Mouse (Mus musculus) limb, embryonic 14.5 days (tissue): ENCODE measurements around the gene Dync2li1. TPM values are rescaled to one million over a fixed set of nuclear protein-coding genes. Genes with fewer than 3 reads are reported as not detected.

ENCODE experiments used
- ATAC-seq: fragments of 200-750 bp; cut with Nextera tagmentation; 2 replicates; pipeline ENCODE4 v1.8.0; 2017; ENCODE audit warnings: low read depth, moderate number of reproducible peaks, moderate TSS enrichment; ENCODE audit not compliant: low FRiP score
- DNase-seq: peaks from one replicate; pipeline ENCODE4 v3.0.0-alpha.2; 2015; ENCODE audit warnings: low spot score
- H3K27ac ChIP-seq: fragments of 300-500 bp; sonication (generic); replicated peaks from 2 replicates; pipeline ENCODE4 v1.5.1; 2014; ENCODE audit warnings: low read depth, mild to moderate bottlenecking, low read length, moderate library complexity, mixed read lengths
- H3K27me3 ChIP-seq: fragments of 300-500 bp; sonication (generic); 2 replicates; pipeline ENCODE4 v1.6.1; 2014; ENCODE audit warnings: low read length, mixed read lengths; ENCODE audit not compliant: control insufficient read depth, insufficient read depth
- H3K36me3 ChIP-seq: fragments of 300-500 bp; sonication (generic); 2 replicates; pipeline ENCODE4 v1.6.1; 2014; ENCODE audit warnings: mild to moderate bottlenecking, low read length, moderate library complexity, mixed read lengths; ENCODE audit not compliant: control insufficient read depth, insufficient read depth
- H3K4me1 ChIP-seq: fragments of 300-500 bp; sonication (generic); 2 replicates; pipeline ENCODE4 v1.6.1; 2014; ENCODE audit warnings: antibody characterized with exemption, low read length, mixed read lengths; ENCODE audit not compliant: control insufficient read depth, insufficient read depth
- H3K4me2 ChIP-seq: fragments of 300-500 bp; sonication (generic); replicated peaks from 2 replicates; pipeline ENCODE4 v1.6.1; 2014; ENCODE audit warnings: low read depth, mild to moderate bottlenecking, low read length, moderate library complexity; ENCODE audit not compliant: severe bottlenecking
- H3K4me3 ChIP-seq: fragments of 300-500 bp; sonication (generic); replicated peaks from 2 replicates; pipeline ENCODE4 v1.5.1; 2014; ENCODE audit warnings: low read length
- H3K9ac ChIP-seq: fragments of 300-500 bp; sonication (generic); 2 replicates; pipeline ENCODE4 v1.6.1; 2014; ENCODE audit warnings: mild to moderate bottlenecking, low read depth, low read length, moderate library complexity; ENCODE audit not compliant: severe bottlenecking
- H3K9me3 ChIP-seq: fragments of 300-500 bp; sonication (generic); 2 replicates; pipeline ENCODE4 v1.6.1; 2016; ENCODE audit warnings: low read length; ENCODE audit not compliant: control insufficient read depth
- POLR2A ChIP-seq: fragments of 200-500 bp; IDR thresholded peaks from 2 replicates; pipeline ENCODE4 v1.8.0; 2012; ENCODE audit warnings: inconsistent platforms, mild to moderate bottlenecking, moderate library complexity, borderline replicate concordance; ENCODE audit not compliant: insufficient read depth, insufficient read length; ENCODE audit errors: extremely low read depth
- WGBS: fragments of 180-500 bp; shearing (Covaris S2); extraction: QIAGEN DNeasy Blood & Tissue Kit; methylation state at CpG from one replicate; pipeline ENCODE4 v1.1.7; 2014; 5-methylcytosine and 5-hydroxymethylcytosine counted together
- polyA plus RNA-seq, 2 experiments: library from polyadenylated mRNA; depleted of rRNA in 1 of 2; stranded (reverse) in 1 of 2; unstranded in 1 of 2; fragments of >200 nt; fragmentation: Nextera tagmentation in 1 of 2; extraction: Ambion mirVana in 1 of 2; gene quantifications; 2 replicates each; pipeline versions ENCODE4 v1.2.1 to v1.2.3; 2012 to 2014

Dync2li1 gene
- polyA plus RNA-seq, 2 experiments = 21.0 to 29.9 TPM

GRCm38 (mm10) chr17:84650302-84651017 is 24.2 kb downstream of the Dync2li1 start:
- no peak overlapping the region for H3K9ac ChIP-seq
- H3K27me3 ChIP-seq = no peaks in the 10 kb centered on the region
- H3K9me3 ChIP-seq = no peaks in the 10 kb centered on the region
- H3K27ac ChIP-seq = no peak overlapping the region
- no peak overlapping the region for H3K4me2 ChIP-seq
- peaks cover under 1% of the 10 kb centered on the region; the same call in 1 of the 2 replicates for H3K4me1 ChIP-seq
- TF ChIP-seq POLR2A = no peak
- no peak overlapping the region for H3K4me3 ChIP-seq
- ATAC-seq (no peak), DNase-seq (no peak)
- 84% methylated on average over 9 of the region's 9 CpGs for WGBS
- peaks cover 18% of the 10 kb centered on the region for H3K36me3 ChIP-seq

- peaks cover 21% of the 10 kb centered on the region for H3K36me3 ChIP-seq
- no peak overlapping the region for H3K4me2 ChIP-seq
- H3K27ac ChIP-seq = no peak overlapping the region
- no peaks in the 10 kb centered on the region for H3K4me1 ChIP-seq
- DNase-seq (no peak), ATAC-seq (no peak)
- TF ChIP-seq POLR2A = no peak
- 91% methylated on average over 9 of the region's 9 CpGs for WGBS
- H3K4me3 ChIP-seq = no peak overlapping the region
- no peak overlapping the region for H3K9ac ChIP-seq
- no peaks in the 10 kb centered on the region for H3K9me3 ChIP-seq
- H3K27me3 ChIP-seq = no peaks in the 10 kb centered on the region
These were observed 27.2 kb downstream of the Dync2li1 start for GRCm38 (mm10) chr17:84653544-84653943.

GRCm38 (mm10) chr17:84656205-84656604 is 29.9 kb downstream of the Dync2li1 start:
- WGBS = 56% methylated on average over 5 of the region's 5 CpGs
- H3K4me3 ChIP-seq = no peak overlapping the region
- no peak overlapping the region for H3K9ac ChIP-seq
- no peaks in the 10 kb centered on the region for H3K27me3 ChIP-seq
- DNase-seq (no peak), ATAC-seq (no peak)
- peaks cover 15% of the 10 kb centered on the region for H3K36me3 ChIP-seq
- H3K27ac ChIP-seq = no peak overlapping the region
- no peaks in the 10 kb centered on the region for H3K4me1 ChIP-seq
- no peak for TF ChIP-seq POLR2A
- H3K4me2 ChIP-seq = no peak overlapping the region
- no peaks in the 10 kb centered on the region for H3K9me3 ChIP-seq

DNA sequence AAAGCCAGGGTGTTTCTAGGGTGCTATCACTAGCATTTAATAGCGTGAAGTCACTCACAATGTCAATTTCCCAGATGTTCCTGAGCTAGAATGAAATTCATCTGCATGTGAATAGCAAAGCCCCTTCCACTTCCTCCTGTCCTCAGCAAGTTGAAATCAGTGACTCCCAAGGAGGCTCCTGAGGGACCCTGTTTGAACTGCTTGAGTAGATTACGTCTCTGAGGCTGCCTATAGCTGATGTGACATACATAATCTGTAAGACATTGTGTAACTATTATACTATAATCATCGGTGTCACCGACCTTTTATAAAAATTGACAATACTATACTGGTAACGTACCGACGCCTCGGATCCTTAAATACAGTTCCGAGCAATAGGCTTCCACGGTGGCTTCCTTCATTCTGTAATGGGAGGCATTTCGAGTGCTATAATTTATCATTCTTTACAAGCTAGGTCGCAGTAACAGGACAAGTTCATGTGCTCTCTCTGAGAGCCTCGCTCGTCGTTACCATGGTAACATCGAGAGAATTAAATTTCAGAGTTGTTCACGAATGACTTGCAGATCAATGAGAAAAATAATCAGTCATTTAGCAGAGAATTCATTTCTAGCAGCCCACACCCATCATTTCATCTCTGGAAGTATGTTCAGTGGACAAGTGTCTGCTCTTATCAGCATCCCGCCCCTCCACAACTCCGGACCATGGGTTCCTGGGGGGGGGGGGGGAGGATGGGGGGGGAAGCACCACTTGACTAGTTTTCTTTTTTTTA is 30.5 kb downstream of the Dync2li1 start:
- no peak overlapping the region for H3K4me2 ChIP-seq
- no peak for ATAC-seq
- no peak overlapping the region for H3K27ac ChIP-seq
- H3K4me1 ChIP-seq = peaks cover 2% of the 10 kb centered on the region; the same call in 1 of the 2 replicates
- H3K9me3 ChIP-seq = no peaks in the 10 kb centered on the region
- 73% methylated on average over 19 of the region's 19 CpGs for WGBS
- no peak for DNase-seq
- TF ChIP-seq POLR2A = no peak
- H3K27me3 ChIP-seq = no peaks in the 10 kb centered on the region
- no peak overlapping the region for H3K9ac ChIP-seq
- H3K36me3 ChIP-seq = peaks cover 15% of the 10 kb centered on the region
- no peak overlapping the region for H3K4me3 ChIP-seq

GRCm38 (mm10) chr17:84657422-84657732 is 31.1 kb downstream of the Dync2li1 start:
- H3K9me3 ChIP-seq = no peaks in the 10 kb centered on the region
- ATAC-seq = no peak
- no peak for TF ChIP-seq POLR2A
- H3K4me2 ChIP-seq = no peak overlapping the region
- H3K4me1 ChIP-seq = peaks cover 6% of the 10 kb centered on the region; the same call in 1 of the 2 replicates
- WGBS = 62% methylated on average over 3 of the region's 3 CpGs
- no peak overlapping the region for H3K27ac ChIP-seq
- no peak overlapping the region for H3K4me3 ChIP-seq
- DNase-seq = peak; percentile 16
- no peak overlapping the region for H3K9ac ChIP-seq
- no peaks in the 10 kb centered on the region for H3K27me3 ChIP-seq
- peaks cover 15% of the 10 kb centered on the region for H3K36me3 ChIP-seq
